In genomic region chr5:118534407-118534921, GRCm38 (mm10) we compare ENCODE assay signal across 16 mouse cellular contexts. TPM values are rescaled to one million over a fixed set of nuclear protein-coding genes. Genes with fewer than 3 reads are reported as not detected.
DNase-seq lines count a peak whose midpoint lies in the region; ATAC-seq and TF ChIP-seq lines count a peak whose summit lies in the region.
"Had no signal": no experiment of that assay in that cellular context is flagged by ENCODE, and none has a peak within 500 bp of the region (broad histone marks: within the 10 kb centered on the region; RNA-seq: fewer than 3 reads in every experiment).

No protein-coding gene starts in this region.

- no peak for TF ChIP-seq POLR2A in embryonic fibroblast, embryonic 13.5 days (IDR thresholded peaks at IDR 0.05; ENCODE audit: low read depth, low read length)

- 51% methylated on average over 9 of the region's 9 CpGs for WGBS in lung, embryonic 14.5 days
- 39% methylated on average over 9 of the region's 9 CpGs for WGBS in embryonic facial prominence, embryonic 13.5 days
- 60% methylated on average over 9 of the region's 9 CpGs for WGBS in stomach, embryonic 14.5 days

- DNase-seq in lung, embryonic 14.5 days: peak; percentile 68
- DNase-seq in lung, postnatal 36 days: no peak
- DNase-seq in urinary bladder, adult 2 months (ENCODE audit: low spot score): no peak
- DNase-seq: adrenal gland, adult 2 months; cerebellum, adult 9-11 months; liver, postnatal 0 days; thymus, postnatal 25 days had no signal

- ATAC-seq in lung, embryonic 14.5 days (ENCODE audit: insufficient read depth): no peak
- no peak for ATAC-seq in embryonic facial prominence, embryonic 13.5 days (ENCODE audit: insufficient number of reproducible peaks, insufficient read depth, low FRiP score, low TSS enrichment, low read depth)
- ATAC-seq in stomach, embryonic 14.5 days (ENCODE audit: insufficient number of reproducible peaks, insufficient read depth, low FRiP score, low read depth): no peak
- no peak for ATAC-seq in frontal cortex, adult (ENCODE audit: low TSS enrichment)
- ATAC-seq: forebrain, embryonic 13.5 days; liver, postnatal 0 days; midbrain, embryonic 16.5 days had no signal

- H3K27me3 ChIP-seq in lung, embryonic 14.5 days (ENCODE audit: insufficient read depth, low read length): no peaks in the 10 kb centered on the region
- no peaks in the 10 kb centered on the region for H3K27me3 ChIP-seq in embryonic facial prominence, embryonic 13.5 days
- no peaks in the 10 kb centered on the region for H3K27me3 ChIP-seq in stomach, embryonic 14.5 days (ENCODE audit: control insufficient read depth, insufficient read depth, low read length)
- H3K27me3 ChIP-seq: neural tube, embryonic 15.5 days had no signal

- TF ChIP-seq CTCF in lung, embryonic 14.5 days (IDR thresholded peaks at IDR 0.05; ENCODE audit: low read depth): no peak
- no peak for TF ChIP-seq CTCF in embryonic fibroblast, embryonic 13.5 days (IDR thresholded peaks at IDR 0.05; ENCODE audit: borderline replicate concordance, insufficient read depth, low read length)

- no peak overlapping the region for H3K4me3 ChIP-seq in lung, embryonic 14.5 days (ENCODE audit: low read depth, low read length)
- no peak overlapping the region for H3K4me3 ChIP-seq in embryonic facial prominence, embryonic 13.5 days
- no peak overlapping the region for H3K4me3 ChIP-seq in embryonic fibroblast, embryonic 13.5 days (ENCODE audit: insufficient read depth, low read length)
- H3K4me3 ChIP-seq in stomach, embryonic 14.5 days (ENCODE audit: low read depth, low read length): no peak overlapping the region
- H3K4me3 ChIP-seq: forebrain, embryonic 13.5 days; heart, embryonic 10.5 days; hindbrain, embryonic 10.5 days; neural tube, embryonic 15.5 days had no signal

- H3K36me3 ChIP-seq in lung, embryonic 14.5 days (ENCODE audit: insufficient read depth): no peaks in the 10 kb centered on the region
- H3K36me3 ChIP-seq in embryonic facial prominence, embryonic 13.5 days: no peaks in the 10 kb centered on the region
- H3K36me3 ChIP-seq in stomach, embryonic 14.5 days (ENCODE audit: control insufficient read depth, insufficient read depth, low read length): no peaks in the 10 kb centered on the region
- H3K36me3 ChIP-seq: heart, embryonic 10.5 days; hindbrain, embryonic 10.5 days; neural tube, embryonic 15.5 days had no signal

- no peak overlapping the region for H3K9ac ChIP-seq in lung, embryonic 14.5 days
- H3K9ac ChIP-seq in embryonic facial prominence, embryonic 13.5 days: 0 out of 2 replicates have a peak overlapping the region, but pooled peaks have one; percentile 17
- H3K9ac ChIP-seq in stomach, embryonic 14.5 days (replicated peaks; ENCODE audit: low read depth, low read length): no peak overlapping the region
- H3K9ac ChIP-seq: forebrain, embryonic 13.5 days; liver, postnatal 0 days; neural tube, embryonic 15.5 days had no signal

- H3K4me1 ChIP-seq in lung, embryonic 14.5 days (ENCODE audit: insufficient read depth): peaks cover 6% of the 10 kb centered on the region; the same call in 1 of the 2 replicates
- H3K4me1 ChIP-seq in embryonic facial prominence, embryonic 13.5 days: peaks cover 59% of the 10 kb centered on the region
- H3K4me1 ChIP-seq in embryonic fibroblast, embryonic 13.5 days (ENCODE audit: control insufficient read depth, insufficient read depth, low read length): peaks cover 10% of the 10 kb centered on the region
- H3K4me1 ChIP-seq in stomach, embryonic 14.5 days (ENCODE audit: control insufficient read depth, insufficient read depth, low read length): peaks cover 18% of the 10 kb centered on the region

- peak overlapping the region; percentile 80 for H3K27ac ChIP-seq in lung, embryonic 14.5 days (ENCODE audit: low read depth)
- peak overlapping the region; percentile 78 for H3K27ac ChIP-seq in embryonic facial prominence, embryonic 13.5 days
- H3K27ac ChIP-seq in embryonic fibroblast, embryonic 13.5 days (ENCODE audit: insufficient read depth, low read length): peak overlapping the region; percentile 49
- peak overlapping the region; percentile 50; the same call in 1 of the 2 replicates for H3K27ac ChIP-seq in stomach, embryonic 14.5 days (ENCODE audit: low read length)
- H3K27ac ChIP-seq: forebrain, embryonic 13.5 days; heart, embryonic 10.5 days; neural tube, embryonic 15.5 days had no signal

- no peak overlapping the region for H3K4me2 ChIP-seq in lung, embryonic 14.5 days
- peak overlapping the region; percentile 20; the same call in 1 of the 2 replicates for H3K4me2 ChIP-seq in embryonic facial prominence, embryonic 13.5 days
- H3K4me2 ChIP-seq in stomach, embryonic 14.5 days (replicated peaks; ENCODE audit: low read depth, low read length): no peak overlapping the region
- H3K4me2 ChIP-seq: forebrain, embryonic 13.5 days; neural tube, embryonic 15.5 days had no signal

- no peaks in the 10 kb centered on the region for H3K9me3 ChIP-seq in lung, embryonic 14.5 days (ENCODE audit: low read depth, low read length)
- no peaks in the 10 kb centered on the region for H3K9me3 ChIP-seq in embryonic facial prominence, embryonic 13.5 days
- no peaks in the 10 kb centered on the region for H3K9me3 ChIP-seq in stomach, embryonic 14.5 days (ENCODE audit: control insufficient read depth, low read depth, low read length)
- H3K9me3 ChIP-seq: forebrain, embryonic 13.5 days; heart, embryonic 10.5 days; hindbrain, embryonic 10.5 days; neural tube, embryonic 15.5 days had no signal

RNA-seq across cellular contexts. Expression of gene Med13l, which starts 26.0 kb away (rescaled TPM):
- 11.9 and 14.1 TPM in 2 replicates for polyA plus RNA-seq in lung, embryonic 14.5 days (2014; fragmentation: Nextera tagmentation; extraction: Ambion mirVana)
- polyA plus RNA-seq in embryonic facial prominence, embryonic 13.5 days (2015; fragmentation: Nextera tagmentation; extraction: Ambion mirVana): 16.6 and 19.4 TPM in 2 replicates
- 50.3 and 57.8 TPM in 2 replicates for polyA plus RNA-seq in embryonic fibroblast, embryonic 13.5 days (2011; ENCODE audit: insufficient read length, low read depth, missing spikeins)
- 16.2 and 17.2 TPM in 2 replicates for polyA plus RNA-seq in stomach, embryonic 14.5 days (2014; fragmentation: Nextera tagmentation; extraction: Ambion mirVana)
- polyA plus RNA-seq in urinary bladder, adult 2 months (2012; rRNA removed): 9.9 and 16.1 TPM in 2 replicates
